Mouse (Mus musculus) lung, embryonic 14.5 days (tissue): Measurements from ENCODE around the gene Mtx1. TPM values are rescaled to one million over a fixed set of nuclear protein-coding genes. Genes with fewer than 3 reads are reported as not detected.

Source experiments
- ATAC-seq: fragments of 200-750 bp; cut with Nextera tagmentation; 2 replicates; pipeline ENCODE4 v1.8.0; 2017; ENCODE audit warnings: mild to moderate bottlenecking, moderate TSS enrichment, moderate library complexity; ENCODE audit not compliant: insufficient read depth
- DNase-seq: peaks from one replicate; pipeline ENCODE4 v3.0.0-alpha.2; 2015
- H3K27ac ChIP-seq: fragments of 300-500 bp; sonication (generic); 2 replicates; pipeline ENCODE4 v1.5.1; 2014; ENCODE audit warnings: low read depth, mild to moderate bottlenecking, moderate library complexity
- H3K27me3 ChIP-seq: fragments of 300-500 bp; sonication (generic); 2 replicates; pipeline ENCODE4 v1.6.1; 2014; ENCODE audit warnings: low read length, control low read depth; ENCODE audit not compliant: insufficient read depth
- H3K36me3 ChIP-seq: fragments of 300-500 bp; sonication (generic); 2 replicates; pipeline ENCODE4 v1.6.1; 2014; ENCODE audit warnings: control low read depth; ENCODE audit not compliant: insufficient read depth
- H3K4me1 ChIP-seq: fragments of 300-500 bp; sonication (generic); 2 replicates; pipeline ENCODE4 v1.6.1; 2014; ENCODE audit warnings: antibody characterized with exemption, control low read depth; ENCODE audit not compliant: insufficient read depth
- H3K4me2 ChIP-seq: fragments of 300-500 bp; sonication (generic); 2 replicates; pipeline ENCODE4 v1.6.1; 2014; ENCODE audit warnings: mild to moderate bottlenecking
- H3K4me3 ChIP-seq: fragments of 300-500 bp; sonication (generic); 2 replicates; pipeline ENCODE4 v1.5.1; 2014; ENCODE audit warnings: low read depth, low read length
- H3K9ac ChIP-seq: fragments of 300-500 bp; sonication (generic); 2 replicates; pipeline ENCODE4 v1.6.1; 2014
- H3K9me3 ChIP-seq: fragments of 300-500 bp; sonication (generic); 2 replicates; pipeline ENCODE4 v1.6.1; 2016; ENCODE audit warnings: low read depth, low read length, control low read depth
- CTCF ChIP-seq: IDR thresholded peaks from 2 replicates; pipeline ENCODE4 v1.5.1; 2016; ENCODE audit warnings: antibody characterized with exemption, low read depth
- WGBS: fragments of 180-500 bp; shearing (Covaris S2); extraction: QIAGEN DNeasy Blood & Tissue Kit; methylation state at CpG from one replicate; pipeline ENCODE4 v1.1.7; 2014; 5-methylcytosine and 5-hydroxymethylcytosine counted together
- polyA plus RNA-seq: library from polyadenylated mRNA; unstranded; fragments of >200 nt; fragmentation: Nextera tagmentation; extraction: Ambion mirVana; gene quantifications from 2 replicates; pipeline ENCODE4 v1.2.1, GENCODE M21; 2014

The Mtx1 gene
- polyA plus RNA-seq, 1 experiment from 2014 or later = 193 TPM

- Histone ChIP-seq H3K27me3 (no peaks in the 10 kb centered on the region), H3K4me3 (no peak overlapping the region), H3K9ac (no peak overlapping the region), H3K27ac (0 out of 2 replicates have a peak overlapping the region, but pooled peaks have one; percentile 46), H3K9me3 (no peaks in the 10 kb centered on the region), H3K36me3 (0 out of 2 replicates have a peak, but pooled peaks cover 3% of the 10 kb centered on the region), H3K4me2 (peak overlapping the region; percentile 49), H3K4me1 (peaks cover 23% of the 10 kb centered on the region)
- DNase-seq (no peak), ATAC-seq (no peak)
- TF ChIP-seq CTCF = no peak
- 45% methylated on average over 7 of the region's 7 CpGs for WGBS
Observed at GRCm38 (mm10) chr3:89231345-89231744, 4.5 kb upstream of the Mtx1 start.

- WGBS = 85% methylated on average over 2 of the region's 2 CpGs
- Histone ChIP-seq H3K36me3 (0 out of 2 replicates have a peak, but pooled peaks cover 3% of the 10 kb centered on the region), H3K27ac (no peak overlapping the region), H3K27me3 (no peaks in the 10 kb centered on the region), H3K4me1 (peaks cover 23% of the 10 kb centered on the region), H3K9me3 (no peaks in the 10 kb centered on the region), H3K9ac (no peak overlapping the region), H3K4me3 (no peak overlapping the region), H3K4me2 (peak overlapping the region; percentile 86; the same call in 1 of the 2 replicates)
- DNase-seq (no peak), ATAC-seq (no peak)
- no peak for TF ChIP-seq CTCF
Observed at GRCm38 (mm10) chr3:89230561-89230960, 3.7 kb upstream of the Mtx1 start.

- H3K27me3 ChIP-seq = no peaks in the 10 kb centered on the region
- ATAC-seq = no peak
- 43% methylated on average over 4 of the region's 4 CpGs for WGBS
- H3K4me3 ChIP-seq = peak overlapping the region; percentile 14
- no peaks in the 10 kb centered on the region for H3K9me3 ChIP-seq
- DNase-seq = peak; percentile 57
- peaks cover 3% of the 10 kb centered on the region; the same call in 1 of the 2 replicates for H3K36me3 ChIP-seq
- TF ChIP-seq CTCF = no peak
- H3K4me2 ChIP-seq = peak overlapping the region; percentile 86
- peaks cover 26% of the 10 kb centered on the region for H3K4me1 ChIP-seq
- peak overlapping the region; percentile 81; the same call in 1 of the 2 replicates for H3K27ac ChIP-seq
- no peak overlapping the region for H3K9ac ChIP-seq
Observed at GRCm38 (mm10) chr3:89229276-89229675, 2.4 kb upstream of the Mtx1 start.

GRCm38 (mm10) chr3:89228836-89229235 lies 1.9 kb upstream of the Mtx1 start, which contains the start of gene Muc1:
Muc1 (plus strand) TSS chr3:89229057.
- TF ChIP-seq CTCF = no peak
- 17% methylated on average over 10 of the region's 10 CpGs for WGBS
- Histone ChIP-seq H3K4me2 (peak within 1 kb of the TSS; percentile 86), H3K27me3 (no peaks in the 10 kb centered on the region), H3K9me3 (no peaks in the 10 kb centered on the region), H3K27ac (peak within 1 kb of the TSS; percentile 81), H3K4me3 (peak within 1 kb of the TSS; percentile 45), H3K4me1 (peaks cover 25% of the 10 kb centered on the region), H3K36me3 (peaks cover 5% of the 10 kb centered on the region; the same call in 1 of the 2 replicates), H3K9ac (peak within 1 kb of the TSS; percentile 48)
- DNase-seq = peak; percentile 23
- 0 out of 2 replicates have a peak, but pooled peaks have one; percentile 5 for ATAC-seq

- under 1% methylated on average over 20 of the region's 20 CpGs for WGBS
- peak overlapping the region; percentile 45 for H3K4me3 ChIP-seq
- peaks cover 19% of the 10 kb centered on the region for H3K4me1 ChIP-seq
- no peaks in the 10 kb centered on the region for H3K27me3 ChIP-seq
- peak overlapping the region; percentile 48 for H3K9ac ChIP-seq
- peak overlapping the region; percentile 86 for H3K4me2 ChIP-seq
- peak; percentile 97 for TF ChIP-seq CTCF
- peak; percentile 48 for ATAC-seq
- DNase-seq = peak; percentile 95
- H3K36me3 ChIP-seq = peaks cover 7% of the 10 kb centered on the region; the same call in 1 of the 2 replicates
- H3K9me3 ChIP-seq = no peaks in the 10 kb centered on the region
- H3K27ac ChIP-seq = peak overlapping the region; percentile 81
Observed at GRCm38 (mm10) chr3:89228180-89228549, 1.3 kb upstream of the Mtx1 start.

GRCm38 (mm10) chr3:89227307-89228179 lies 655 bp upstream of the Mtx1 start:
- peaks cover 16% of the 10 kb centered on the region; the same call in 1 of the 2 replicates for H3K4me1 ChIP-seq
- H3K4me2 ChIP-seq = peak overlapping the region; percentile 86
- WGBS = 3% methylated on average over 41 of the region's 41 CpGs
- H3K9ac ChIP-seq = peak overlapping the region; percentile 48
- DNase-seq (peak; percentile 95), ATAC-seq (peak; percentile 85)
- peak overlapping the region; percentile 45 for H3K4me3 ChIP-seq
- TF ChIP-seq CTCF = no peak
- H3K27me3 ChIP-seq = no peaks in the 10 kb centered on the region
- no peaks in the 10 kb centered on the region for H3K9me3 ChIP-seq
- peak overlapping the region; percentile 81 for H3K27ac ChIP-seq
- H3K36me3 ChIP-seq = peaks cover 7% of the 10 kb centered on the region; the same call in 1 of the 2 replicates

- WGBS = 37% methylated on average over 11 of the region's 11 CpGs
- Histone ChIP-seq H3K4me3 (peak overlapping the region; percentile 45), H3K27ac (no peak overlapping the region; the same call in 1 of the 2 replicates), H3K9me3 (no peaks in the 10 kb centered on the region), H3K9ac (peak overlapping the region; percentile 48), H3K4me2 (peak overlapping the region; percentile 86), H3K27me3 (no peaks in the 10 kb centered on the region), H3K4me1 (peaks cover 12% of the 10 kb centered on the region; the same call in 1 of the 2 replicates), H3K36me3 (peaks cover 10% of the 10 kb centered on the region; the same call in 1 of the 2 replicates)
- DNase-seq (no peak), ATAC-seq (no peak)
- TF ChIP-seq CTCF = no peak
Observed at GRCm38 (mm10) chr3:89226361-89226760, 527 bp downstream of the Mtx1 start.
